Mouse (Mus musculus) megakaryocyte, embryonic 14.5 days (primary cell): ENCODE measurements around the gene Itga7. TPM values are rescaled to one million over a fixed set of nuclear protein-coding genes. Genes with fewer than 3 reads are reported as not detected.
A peak's percentile ranks its signal among the peaks of the same experiment; 100 is the strongest.

Experiments used
- H3K27me3 ChIP-seq: replicated peaks from 2 replicates; pipeline ENCODE3; 2012; ENCODE audit warnings: inconsistent platforms
- H3K36me3 ChIP-seq: replicated peaks from 2 replicates; pipeline ENCODE3; 2012; ENCODE audit warnings: low read length, inconsistent platforms, mixed read lengths
- H3K4me1 ChIP-seq: 2 replicates; pipeline ENCODE4 v1.6.1; 2012; ENCODE audit warnings: inconsistent platforms
- H3K4me3 ChIP-seq: replicated peaks from 2 replicates; pipeline ENCODE3; 2012; ENCODE audit warnings: moderate library complexity, mild to moderate bottlenecking, inconsistent platforms
- H3K9me3 ChIP-seq: 2 replicates; pipeline ENCODE4 v1.6.1; 2012; ENCODE audit warnings: inconsistent platforms
- FLI1 ChIP-seq: IDR thresholded peaks from 2 replicates; pipeline ENCODE4 v1.6.1; 2012; ENCODE audit warnings: low read length, inconsistent platforms, mixed read lengths
- GATA1 ChIP-seq: IDR thresholded peaks from 3 replicates; pipeline ENCODE4 v1.6.1; 2012; ENCODE audit warnings: mixed read lengths, low read length, inconsistent platforms, borderline replicate concordance
- polyA plus RNA-seq: library from polyadenylated mRNA; stranded (reverse); fragments of >175 nt; gene quantifications from 2 replicates; pipeline ENCODE4 v1.2.3, GENCODE M21; 2012; ENCODE audit warnings: low replicate concordance; ENCODE audit not compliant: insufficient read depth

Gene Itga7
- polyA plus RNA-seq, 1 experiment = 1.1 TPM

GRCm38 (mm10) chr10:128897501-128897900 is 36.1 kb upstream of the Itga7 start:
- Histone ChIP-seq H3K36me3 (no peaks in the 10 kb centered on the region), H3K9me3 (no peaks in the 10 kb centered on the region), H3K27me3 (peaks cover 31% of the 10 kb centered on the region), H3K4me1 (peaks cover 60% of the 10 kb centered on the region), H3K4me3 (no peak overlapping the region)
- TF ChIP-seq FLI1 (no peak), GATA1 (no peak)

DNA sequence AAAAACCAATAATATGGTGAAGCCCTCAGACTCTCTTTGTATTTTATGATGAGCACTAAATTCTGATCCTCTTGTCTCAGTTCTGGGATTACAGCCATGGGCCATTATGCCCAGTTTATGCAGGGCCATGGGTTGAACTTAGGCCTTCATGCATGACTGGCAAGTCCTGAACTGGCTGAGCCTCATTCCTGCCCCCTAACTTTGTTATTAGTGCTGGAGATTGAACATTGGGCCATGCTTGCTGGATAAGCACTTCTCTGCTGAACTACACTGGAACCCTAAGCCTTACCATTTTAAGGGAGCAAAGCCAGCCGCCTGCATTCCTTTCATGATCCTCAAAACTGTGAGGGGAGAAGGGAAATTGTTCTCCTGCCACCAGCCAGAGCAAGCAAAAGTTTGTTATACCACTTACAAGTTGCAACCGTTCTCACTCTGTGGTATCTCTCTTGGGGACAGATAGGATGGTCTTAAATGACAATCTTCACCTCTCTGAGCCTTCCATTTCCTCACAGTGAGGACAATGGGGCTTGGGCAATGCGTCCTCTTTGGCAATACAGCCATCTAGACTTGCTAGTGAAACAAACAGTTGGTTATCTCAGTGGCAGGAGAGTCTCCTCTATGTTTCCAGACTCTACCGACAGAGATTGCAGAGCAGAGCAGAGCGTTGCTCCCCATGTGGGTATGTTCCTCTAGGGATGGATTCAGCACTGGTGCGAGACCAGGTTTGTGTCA is 33.7 kb upstream of the Itga7 start:
- H3K9me3 ChIP-seq = no peaks in the 10 kb centered on the region
- H3K4me1 ChIP-seq = peaks cover 75% of the 10 kb centered on the region
- H3K36me3 ChIP-seq = no peaks in the 10 kb centered on the region
- TF ChIP-seq GATA1 (no peak), FLI1 (no peak)
- H3K4me3 ChIP-seq = no peak overlapping the region
- H3K27me3 ChIP-seq = peaks cover 14% of the 10 kb centered on the region

DNA sequence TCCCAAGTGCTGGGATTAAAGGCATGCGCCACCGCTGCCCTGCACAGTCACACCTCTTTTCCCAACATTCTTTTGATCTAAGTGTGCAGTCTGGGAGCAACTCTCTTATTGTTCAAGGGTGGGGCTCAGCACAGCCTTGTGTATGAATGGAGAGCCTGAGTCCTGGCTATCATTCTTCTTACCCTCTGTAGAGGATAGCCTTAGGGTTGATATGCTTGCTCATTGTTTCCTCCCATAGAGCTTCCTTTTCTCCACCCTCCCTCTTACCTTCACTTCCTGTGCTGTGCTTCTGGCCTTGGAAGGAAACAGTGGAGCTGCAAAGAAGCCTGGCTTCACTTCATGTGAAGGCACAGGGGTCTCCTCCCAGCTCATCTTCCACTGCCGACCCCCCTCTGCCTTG is 32.9 kb upstream of the Itga7 start, which contains the start of gene Cd63:
Cd63 (plus strand) TSS at position 292 of the 400 bp plus-strand sequence.
- no peaks in the 10 kb centered on the region for H3K36me3 ChIP-seq
- peaks cover 11% of the 10 kb centered on the region for H3K27me3 ChIP-seq
- H3K9me3 ChIP-seq = no peaks in the 10 kb centered on the region
- H3K4me1 ChIP-seq = peaks cover 69% of the 10 kb centered on the region
- H3K4me3 ChIP-seq = peak within 1 kb of the TSS; percentile 71
- TF ChIP-seq GATA1 (no peak), FLI1 (no peak)

GRCm38 (mm10) chr10:128901409-128901808 is 32.2 kb upstream of the Itga7 start:
- TF ChIP-seq GATA1 = no peak
- no peak for TF ChIP-seq FLI1

DNA sequence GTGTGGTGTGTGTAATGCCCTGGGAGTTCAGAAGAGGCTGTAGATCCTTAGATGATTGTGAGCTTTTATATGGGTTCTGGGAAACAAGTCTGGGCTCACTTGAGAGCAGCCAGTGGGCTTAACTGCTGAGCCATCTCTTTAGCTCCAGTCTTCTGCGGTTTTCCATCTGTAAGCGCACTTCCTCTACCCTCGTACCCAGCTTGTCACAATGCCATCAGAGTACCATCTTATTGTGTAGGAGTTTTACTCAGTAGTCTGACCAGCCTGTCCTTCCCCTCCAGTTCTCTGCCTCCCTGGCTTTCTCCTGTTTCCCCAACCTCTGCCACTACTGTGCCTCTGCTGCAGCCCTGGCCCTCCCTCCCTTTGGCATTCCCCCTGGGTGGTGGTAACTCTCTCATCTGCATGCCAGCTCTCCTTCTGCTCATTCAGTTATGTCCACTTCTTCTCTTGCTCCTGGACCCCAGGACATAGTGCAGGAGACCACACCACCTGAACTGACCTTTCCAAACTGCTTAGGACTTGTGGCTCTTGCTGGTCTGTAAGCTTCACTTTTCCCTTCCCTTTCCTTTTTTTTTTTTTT is 31.1 kb upstream of the Itga7 start:
- Histone ChIP-seq H3K4me3 (peak overlapping the region; percentile 65), H3K9me3 (no peaks in the 10 kb centered on the region), H3K36me3 (no peaks in the 10 kb centered on the region), H3K4me1 (peaks cover 68% of the 10 kb centered on the region), H3K27me3 (no peaks in the 10 kb centered on the region)
- TF ChIP-seq FLI1 (no peak), GATA1 (no peak)

More at GRCm38 (mm10) chr10:128901409-128901808, 32.2 kb upstream of the Itga7 start:
- Histone ChIP-seq H3K4me1 (peaks cover 69% of the 10 kb centered on the region), H3K9me3 (no peaks in the 10 kb centered on the region), H3K27me3 (peaks cover 5% of the 10 kb centered on the region), H3K4me3 (peak overlapping the region; percentile 51), H3K36me3 (no peaks in the 10 kb centered on the region)

- peaks cover 79% of the 10 kb centered on the region for H3K4me1 ChIP-seq
- no peaks in the 10 kb centered on the region for H3K36me3 ChIP-seq
- TF ChIP-seq GATA1 (no peak), FLI1 (no peak)
- H3K27me3 ChIP-seq = peaks cover 11% of the 10 kb centered on the region
- H3K9me3 ChIP-seq = no peaks in the 10 kb centered on the region
- H3K4me3 ChIP-seq = no peak overlapping the region
Measured at GRCm38 (mm10) chr10:128904812-128905211, 28.8 kb upstream of the Itga7 start.

DNA sequence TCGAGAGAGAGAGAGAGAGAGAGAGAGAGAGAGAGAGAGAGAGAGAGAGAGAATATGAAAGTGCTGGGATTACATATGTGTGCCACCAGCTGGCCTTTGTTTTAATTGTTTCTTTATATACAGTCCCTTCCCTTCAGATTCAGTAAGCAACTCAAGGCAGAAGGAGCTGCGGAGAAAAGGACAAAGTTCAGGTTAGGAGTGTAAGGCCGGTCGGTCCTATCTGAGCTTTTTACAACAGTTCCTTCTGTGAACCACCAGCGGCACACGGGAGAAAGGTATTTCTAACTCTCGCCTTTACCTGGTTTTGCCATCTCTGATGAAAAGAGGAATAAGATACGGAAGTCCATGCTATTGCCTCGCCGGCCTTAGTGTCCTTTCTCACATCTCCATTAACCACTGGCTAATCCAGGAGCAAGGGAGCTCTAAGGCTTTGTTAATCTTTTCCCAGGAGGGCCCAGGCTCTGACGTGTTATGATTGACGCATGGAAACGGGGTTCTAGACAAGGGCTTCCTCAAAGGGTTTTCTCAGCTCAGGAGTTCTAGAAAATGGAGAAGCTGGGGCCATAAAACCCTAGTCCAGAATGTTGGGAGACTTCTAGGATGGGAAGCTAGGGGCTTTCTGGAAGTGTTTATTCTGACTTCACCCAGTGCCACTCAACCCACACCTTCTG is 24.7 kb upstream of the Itga7 start:
- TF ChIP-seq FLI1 = no peak
- no peak for TF ChIP-seq GATA1
- Histone ChIP-seq H3K4me1 (peaks cover 77% of the 10 kb centered on the region), H3K9me3 (no peaks in the 10 kb centered on the region), H3K4me3 (peak overlapping the region; percentile 94), H3K36me3 (peaks cover 29% of the 10 kb centered on the region), H3K27me3 (peaks cover 22% of the 10 kb centered on the region)

GRCm38 (mm10) chr10:128909567-128910028 is 24.0 kb upstream of the Itga7 start:
- H3K36me3 ChIP-seq = peaks cover 36% of the 10 kb centered on the region
- H3K4me3 ChIP-seq = peak overlapping the region; percentile 94
- H3K9me3 ChIP-seq = no peaks in the 10 kb centered on the region
- H3K4me1 ChIP-seq = peaks cover 72% of the 10 kb centered on the region
- peaks cover 22% of the 10 kb centered on the region for H3K27me3 ChIP-seq
- no peak for TF ChIP-seq FLI1
- TF ChIP-seq GATA1 = no peak

GRCm38 (mm10) chr10:128910066-128910841 is 23.4 kb upstream of the Itga7 start:
- H3K4me3 ChIP-seq = peak overlapping the region; percentile 94
- TF ChIP-seq FLI1 = no peak
- no peak for TF ChIP-seq GATA1
- H3K4me1 ChIP-seq = peaks cover 70% of the 10 kb centered on the region
- no peaks in the 10 kb centered on the region for H3K9me3 ChIP-seq
- H3K36me3 ChIP-seq = peaks cover 42% of the 10 kb centered on the region
- H3K27me3 ChIP-seq = peaks cover 22% of the 10 kb centered on the region
